Mouse (Mus musculus) layer of hippocampus, postnatal 36 days (tissue): ENCODE data around the gene Psg16. TPM values are rescaled to one million over a fixed set of nuclear protein-coding genes. Genes with fewer than 3 reads are reported as not detected.
A peak's percentile ranks its signal among the peaks of the same experiment; 100 is the strongest.

Experiments
- DNase-seq, 2 experiments: peaks; one replicate each; pipeline ENCODE4 v3.0.0; 2022
- total RNA-seq, 2 experiments: library from RNA; stranded (reverse); gene quantifications; 2 replicates each; pipeline ENCODE4 v1.2.3; 2021

The Psg16 gene
- 1 to 10 TPM; 3.0 to 3.8 TPM for total RNA-seq

DNA sequence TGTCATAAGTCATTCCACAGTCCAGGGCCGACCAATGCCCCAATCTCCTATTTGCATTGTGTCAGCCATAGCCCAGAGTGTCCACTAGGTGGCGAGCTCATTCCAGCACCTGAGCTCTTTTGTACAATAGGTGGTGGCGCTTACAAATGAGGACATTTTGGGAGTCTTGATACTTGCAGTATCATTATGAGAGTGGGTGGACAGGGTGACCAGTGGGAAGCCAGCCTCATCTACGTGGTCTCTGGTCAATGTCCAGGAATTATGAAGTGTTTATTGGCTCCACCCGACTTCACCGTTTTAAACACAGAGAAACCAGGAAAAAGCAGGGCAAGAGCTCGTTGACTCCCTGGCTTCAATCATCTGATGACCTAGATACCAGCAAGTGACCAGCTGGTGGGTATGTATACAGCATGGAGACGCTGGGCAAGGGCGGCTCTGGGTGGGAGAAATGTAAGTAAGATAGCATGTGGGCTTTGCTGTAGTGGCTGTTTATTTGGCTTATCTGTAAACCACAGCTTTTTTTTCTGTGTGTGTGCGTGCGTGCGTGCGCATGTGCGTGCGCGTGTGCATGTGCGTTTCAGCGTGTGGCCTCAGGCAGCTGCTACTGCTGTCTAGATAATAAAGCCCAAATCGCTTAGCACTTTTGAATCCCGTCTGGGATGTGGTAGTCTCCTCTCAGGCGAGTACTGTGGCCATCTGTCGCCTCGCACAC lies at the start of gene Psg16:
Gene Psg16, plus strand, starts transcription at position 137 of the 712 bp plus-strand sequence.
- peak; percentile 51 to 57 for DNase-seq

DNA sequence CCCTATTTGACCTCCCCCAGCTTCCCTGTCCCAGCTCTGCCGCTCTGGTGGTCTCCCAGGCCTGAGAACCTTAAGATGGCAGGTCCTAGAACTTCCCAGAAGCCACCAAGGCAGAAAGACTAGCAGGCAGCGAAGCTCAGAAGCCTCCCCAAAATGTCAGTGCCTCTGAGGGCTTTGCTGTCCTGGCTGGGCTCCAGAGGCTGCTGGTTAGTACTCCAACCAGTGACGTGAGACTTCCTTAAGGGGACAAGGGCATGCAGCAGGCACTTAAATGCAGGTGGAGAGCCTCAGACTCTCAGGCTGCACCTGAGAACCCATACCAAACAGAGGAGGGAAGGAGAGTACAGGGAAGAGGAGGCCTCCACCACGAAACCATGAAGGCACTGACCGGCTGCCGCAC lies 49.7 kb upstream of the Psg16 start:
- DNase-seq, result no peak

DNA sequence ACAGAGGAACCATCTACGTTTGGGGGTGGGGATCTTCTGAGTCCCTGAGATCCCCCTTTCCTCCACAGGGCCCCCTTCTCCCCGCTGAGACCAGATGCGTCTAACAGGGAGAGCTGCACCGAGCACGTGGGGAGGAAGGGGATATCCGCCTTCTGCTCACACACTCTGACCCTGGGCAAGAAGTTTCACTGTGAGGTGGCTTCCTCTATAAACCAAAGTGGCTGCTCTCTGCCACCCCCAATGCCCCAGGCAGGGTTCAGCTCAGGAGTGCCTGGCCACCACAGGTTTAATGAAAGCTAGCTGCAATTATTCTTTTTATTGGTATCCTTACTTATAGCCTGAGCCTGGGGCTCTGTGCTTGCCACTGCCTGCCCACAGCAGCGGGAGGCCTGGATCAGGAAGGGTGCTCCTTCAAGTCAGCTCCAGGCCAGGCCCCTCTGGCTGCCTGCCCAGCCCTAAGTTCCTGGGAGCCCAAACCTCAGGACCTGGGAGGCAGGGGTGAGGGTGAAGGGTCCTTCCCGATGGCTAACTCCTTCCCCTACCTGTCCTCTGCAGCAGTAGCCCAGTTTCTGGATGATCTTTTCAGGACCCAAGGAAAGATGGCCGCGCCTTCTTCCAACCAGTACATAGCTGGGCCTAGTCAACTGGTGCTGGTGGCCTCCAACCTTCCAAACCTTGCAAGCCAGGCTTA lies 48.9 kb upstream of the Psg16 start:
- no peak for DNase-seq

DNA sequence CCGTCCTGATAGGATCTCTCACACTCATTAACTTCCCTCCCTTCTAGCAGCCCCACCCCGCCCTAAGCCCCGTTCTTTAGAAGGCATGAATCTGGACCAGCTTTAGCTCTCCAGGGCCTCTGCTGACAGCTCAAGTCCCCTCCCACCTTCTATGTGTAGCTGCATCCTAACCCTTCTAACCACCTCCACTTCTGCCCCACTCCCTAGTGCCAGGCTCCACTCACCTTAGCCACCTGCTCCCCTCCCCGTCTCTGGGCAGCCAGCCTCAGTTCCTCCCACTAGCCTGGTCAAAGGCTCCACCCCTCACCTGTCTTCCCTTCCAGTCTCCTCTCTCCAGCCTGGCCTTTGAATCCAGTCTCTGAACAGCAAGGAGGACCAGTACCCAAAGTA lies 48.3 kb upstream of the Psg16 start:
- no peak for DNase-seq

DNA sequence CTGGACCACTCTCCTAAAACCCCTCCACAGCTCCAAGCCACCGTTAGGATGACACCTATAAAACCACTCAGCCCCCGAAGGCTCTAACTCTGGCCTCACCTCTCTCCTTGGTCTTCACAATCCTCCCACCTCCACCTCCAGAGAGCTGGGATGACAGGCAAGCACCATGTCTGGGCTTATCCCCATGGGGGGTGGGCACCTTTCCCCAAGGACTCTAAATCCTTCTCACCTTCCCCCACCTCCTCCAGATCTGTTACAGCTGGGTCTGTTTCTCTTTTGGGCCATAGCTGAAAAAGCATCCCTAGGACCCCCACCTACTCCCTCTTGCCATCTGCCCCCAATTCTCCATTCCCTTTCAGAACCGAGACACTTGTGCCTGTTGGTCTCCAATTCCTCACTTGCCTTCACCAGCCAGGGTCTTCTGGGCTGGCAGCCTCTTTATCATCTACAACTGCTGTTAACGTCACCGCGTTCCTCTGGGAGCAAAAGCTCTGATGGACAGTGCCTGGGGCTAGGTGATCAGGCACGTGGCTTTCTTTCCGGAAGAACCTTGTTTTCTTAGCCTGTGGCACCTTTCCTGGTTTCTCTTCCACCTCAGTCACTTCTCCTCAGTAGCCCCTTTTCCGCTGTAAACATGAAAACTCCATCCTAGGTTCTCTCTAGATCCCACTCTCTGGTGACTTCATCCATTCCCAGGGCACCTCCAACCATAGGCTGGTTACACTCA lies 47.8 kb upstream of the Psg16 start:
- DNase-seq, result no peak

DNA sequence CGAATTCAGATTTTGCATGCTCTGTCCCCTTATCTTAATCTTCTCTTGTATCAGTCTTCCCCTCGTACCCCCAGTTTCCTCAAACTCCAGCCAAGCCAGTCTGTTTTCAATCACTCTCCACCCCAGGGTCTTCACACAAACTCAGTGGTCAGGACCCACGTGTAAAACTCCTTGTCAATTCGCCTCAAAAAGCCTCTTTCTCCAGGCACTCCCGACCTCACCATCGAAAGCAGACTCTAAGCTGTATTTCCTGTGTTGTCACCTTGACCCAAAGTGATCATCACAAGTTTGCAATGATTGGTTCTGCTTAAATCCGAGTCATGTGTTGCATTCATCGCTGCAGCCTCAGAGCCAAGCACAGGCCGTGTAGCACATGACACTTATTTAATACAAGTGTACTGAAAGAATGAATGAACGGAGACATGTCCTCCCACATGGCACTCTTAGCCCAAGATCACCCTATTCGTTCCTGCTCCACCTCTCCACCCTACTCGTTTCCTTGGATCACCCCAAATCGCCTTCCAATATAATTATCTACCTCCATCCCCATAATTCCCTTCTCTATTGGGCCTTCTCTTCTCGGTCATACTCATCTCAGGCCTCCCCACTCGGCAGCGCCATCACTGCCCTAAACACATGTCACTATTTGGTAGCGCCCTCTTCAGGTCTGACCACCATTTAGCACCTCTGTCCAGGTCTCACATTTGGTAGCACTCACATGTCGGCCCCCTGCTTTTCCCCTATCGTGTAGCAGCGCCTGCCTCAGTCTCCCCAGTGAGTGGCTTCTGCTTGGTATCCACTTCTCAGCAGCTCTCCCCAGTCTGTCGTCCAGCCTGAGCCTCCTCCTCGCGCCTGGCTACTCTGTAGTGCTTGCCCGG lies 46.9 kb upstream of the Psg16 start:
- no peak for DNase-seq

DNA sequence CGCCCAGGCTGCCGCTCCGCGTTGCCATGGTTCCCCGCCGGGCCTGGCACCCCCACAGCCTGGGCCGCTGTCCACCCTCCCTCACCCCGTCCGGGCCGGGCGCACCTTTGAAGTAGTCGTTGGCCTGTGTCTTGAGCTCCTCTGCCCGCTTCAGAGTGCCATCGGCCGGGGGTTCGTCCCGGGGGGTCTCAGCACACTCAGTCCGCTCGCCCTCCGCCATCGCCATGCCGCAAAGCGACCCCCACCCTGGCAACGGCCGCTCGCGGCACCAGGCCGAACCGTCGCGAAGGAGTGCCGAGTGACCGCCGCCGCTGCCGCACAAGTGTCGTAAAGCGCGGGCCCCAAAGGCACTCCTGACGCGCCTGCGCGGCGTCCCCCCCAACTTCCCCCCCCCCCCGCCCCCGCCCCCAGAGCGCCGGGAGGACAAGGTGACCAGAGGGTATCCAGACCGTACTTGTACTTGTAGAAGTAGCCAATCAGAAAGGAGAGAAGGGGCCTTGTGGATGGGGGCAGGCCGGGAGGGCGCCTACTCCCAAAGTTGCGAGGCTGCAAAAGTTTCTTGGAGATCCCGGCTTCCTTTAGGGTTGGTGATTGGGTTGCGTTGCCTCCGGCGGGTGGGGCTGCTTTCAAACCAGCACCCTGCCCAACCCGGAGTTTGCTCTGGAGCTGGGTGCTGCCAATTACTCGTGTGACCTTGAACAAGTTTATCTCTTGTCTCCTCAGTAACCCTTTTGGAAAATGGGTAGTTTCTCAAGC lies 46.1 kb upstream of the Psg16 start, which contains the start of gene Ppp5c:
Gene Ppp5c, minus strand, starts transcription at position 337 of the 756 bp plus-strand sequence.
- peak; percentile 87 to 88 for DNase-seq

DNA sequence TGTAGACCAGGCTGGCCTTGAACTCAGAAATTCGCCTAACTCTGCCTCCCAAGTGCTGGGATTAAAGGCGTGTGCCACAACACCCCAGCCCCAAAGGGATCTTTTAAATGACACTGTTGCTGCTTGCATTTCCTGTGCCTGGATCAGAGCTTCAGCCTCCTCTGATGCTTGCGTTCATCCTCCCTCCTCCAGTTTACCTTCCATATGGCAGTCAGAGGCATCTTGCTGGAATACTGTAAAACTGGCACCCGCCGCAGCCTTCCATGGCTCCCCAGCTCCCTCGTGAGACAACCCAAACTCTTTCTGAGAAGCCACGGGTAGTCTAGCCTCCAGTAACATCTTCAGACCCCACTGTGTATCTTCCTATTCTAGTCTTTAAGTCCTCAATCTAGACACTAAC lies 44.9 kb upstream of the Psg16 start:
- no peak for DNase-seq

DNA sequence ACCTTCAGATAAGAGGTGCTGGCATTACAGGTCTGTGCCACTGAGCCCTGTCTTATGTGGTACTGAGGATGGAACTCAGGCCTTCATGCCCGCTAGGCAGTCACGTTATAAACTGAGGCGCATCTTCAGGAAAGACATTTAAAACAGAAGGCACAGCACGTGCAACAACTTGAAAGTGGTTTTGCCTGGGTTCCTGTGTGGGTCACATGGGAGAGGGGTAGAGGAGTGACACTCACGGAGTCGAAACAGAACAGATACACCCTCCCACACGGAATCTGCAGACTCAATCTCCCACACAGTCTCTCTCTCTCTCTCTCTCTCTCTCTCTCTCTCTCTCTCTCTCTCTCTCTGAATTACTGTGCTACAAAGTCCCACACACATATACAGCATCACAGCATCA lies 43.6 kb upstream of the Psg16 start:
- DNase-seq, result no peak

DNA sequence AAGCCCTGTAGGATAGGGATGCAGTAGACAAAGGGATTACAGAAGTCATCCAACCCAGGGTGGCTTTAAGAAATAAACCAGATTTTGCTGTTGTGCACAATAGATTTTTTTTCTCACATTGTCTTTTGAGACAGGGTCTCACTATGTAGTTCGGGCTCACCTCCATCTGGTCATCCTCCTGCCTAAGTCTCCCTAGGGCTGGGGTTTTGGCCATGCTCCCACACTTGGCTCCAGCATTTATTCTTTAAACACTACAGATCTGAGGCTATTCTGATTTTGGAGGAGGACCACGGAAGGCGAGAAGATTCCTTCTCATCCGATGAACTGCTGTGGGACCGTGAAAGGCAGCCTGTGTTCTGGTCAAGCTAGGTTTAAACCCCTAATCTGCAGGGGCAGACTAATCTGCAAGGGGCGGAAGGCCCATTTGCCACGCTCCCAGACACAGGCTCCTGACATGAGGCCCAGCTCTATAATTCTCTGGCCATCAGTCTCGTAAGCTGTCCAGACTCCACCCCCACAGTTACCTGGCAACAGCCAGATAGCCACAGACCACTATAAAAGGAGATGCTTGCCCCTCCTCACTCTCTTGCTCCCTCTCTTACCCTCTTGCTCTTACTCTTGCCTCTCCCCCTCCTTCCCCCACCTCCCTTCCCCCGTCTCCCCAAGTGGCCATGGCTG lies 35.7 kb upstream of the Psg16 start:
- no peak for DNase-seq

DNA sequence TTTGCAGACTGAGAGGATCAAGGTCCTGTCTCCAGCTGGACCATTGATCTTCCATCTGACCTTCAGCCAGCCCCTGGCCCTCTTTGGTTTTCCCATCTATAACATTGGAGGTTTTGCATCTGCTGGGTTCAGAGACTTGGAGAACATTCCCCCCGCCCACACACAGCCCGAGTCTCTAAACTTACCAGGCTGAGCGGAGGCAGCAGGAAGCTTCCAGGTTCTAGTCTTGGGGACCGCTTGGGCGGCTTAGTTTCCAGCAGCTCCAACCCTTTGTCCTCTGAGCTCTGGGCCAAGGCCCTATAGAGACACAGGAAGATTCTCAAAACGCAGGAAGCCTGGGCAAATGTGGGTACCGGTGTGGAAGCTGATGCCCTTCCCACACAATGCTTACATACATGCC lies 34.5 kb upstream of the Psg16 start:
- DNase-seq, result no peak

DNA sequence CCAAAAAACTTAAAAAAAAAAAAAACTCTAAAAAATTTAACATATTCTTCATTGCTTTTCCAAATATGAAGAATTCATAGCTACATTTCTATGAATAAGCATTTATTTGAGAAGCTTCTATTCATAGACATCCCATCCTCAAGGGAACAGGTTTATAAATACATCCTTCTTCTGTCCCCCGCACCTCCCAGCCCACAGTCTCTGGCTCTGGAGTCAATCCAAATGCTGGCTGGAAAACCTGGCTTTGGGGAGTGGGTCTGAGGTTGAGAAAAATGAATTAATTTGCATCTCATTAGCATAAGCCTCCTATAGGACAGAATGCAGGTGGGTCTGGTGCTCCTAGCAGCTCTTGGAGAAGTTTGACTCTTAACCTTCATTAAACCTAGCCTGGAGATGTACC lies 28.1 kb upstream of the Psg16 start:
- DNase-seq, result no peak

DNA sequence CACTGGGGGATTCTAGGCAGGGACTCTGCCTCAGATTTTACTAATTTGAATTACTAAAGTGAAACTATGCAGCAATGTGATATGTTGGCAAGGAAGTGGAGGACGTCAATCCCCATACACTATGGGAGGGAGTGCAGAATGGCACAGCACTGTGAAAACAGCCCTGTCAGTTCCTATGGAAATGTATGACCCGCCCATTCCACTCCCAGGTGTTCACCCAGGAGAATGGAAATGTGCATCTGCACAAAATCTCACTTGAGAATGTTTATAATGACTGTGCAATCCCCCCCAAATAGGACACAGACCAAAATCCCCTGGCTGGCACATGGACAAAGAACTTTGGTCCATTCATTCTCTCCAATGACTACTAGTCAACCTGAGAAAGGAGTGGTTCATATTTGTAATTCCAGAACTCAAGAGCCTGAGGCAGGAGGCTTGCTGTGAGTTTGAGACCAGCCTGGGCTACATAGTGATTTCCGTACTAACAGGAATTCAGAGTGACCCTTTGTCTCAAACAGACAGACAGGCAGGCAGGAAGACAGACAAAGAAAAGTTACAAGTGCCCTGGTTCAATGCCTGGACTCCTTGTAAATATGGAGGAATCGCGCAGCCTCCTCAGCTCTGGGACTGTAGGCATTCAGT lies 26.7 kb upstream of the Psg16 start:
- DNase-seq, result no peak

DNA sequence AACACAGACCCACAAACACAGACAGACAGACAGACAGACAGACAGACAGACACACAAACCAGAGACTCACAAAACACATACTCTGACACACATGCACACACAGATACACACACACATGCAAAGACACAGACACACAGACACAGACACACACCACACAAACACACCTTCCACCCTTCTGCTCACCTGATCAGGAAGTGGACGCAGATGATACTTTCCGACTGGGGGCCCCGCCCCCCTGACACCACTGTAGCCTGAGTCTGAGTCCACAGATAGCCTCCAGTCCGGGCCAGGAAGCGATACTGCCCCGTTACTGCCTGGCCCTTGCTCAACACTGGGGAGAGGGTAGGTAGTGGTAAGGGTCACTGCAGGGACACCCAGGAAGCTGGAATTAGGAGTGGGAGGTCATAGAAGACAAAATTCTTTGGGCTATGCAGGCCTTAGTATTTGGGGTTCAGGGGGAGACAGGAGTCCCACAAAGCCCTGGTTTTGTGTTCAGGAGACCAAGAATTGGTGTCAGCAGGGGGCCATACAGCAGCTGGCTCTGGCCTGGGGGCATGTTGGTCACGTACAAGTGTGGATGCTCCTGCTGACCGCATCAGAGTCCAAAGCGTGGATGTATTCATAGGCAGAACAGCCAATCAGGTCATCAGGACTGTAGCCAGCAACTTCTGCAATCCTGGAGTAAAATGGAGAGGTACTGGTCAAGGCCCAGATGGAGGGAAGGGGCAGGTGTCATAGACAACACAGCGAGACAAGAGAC lies 25.2 kb upstream of the Psg16 start:
- no peak for DNase-seq

DNA sequence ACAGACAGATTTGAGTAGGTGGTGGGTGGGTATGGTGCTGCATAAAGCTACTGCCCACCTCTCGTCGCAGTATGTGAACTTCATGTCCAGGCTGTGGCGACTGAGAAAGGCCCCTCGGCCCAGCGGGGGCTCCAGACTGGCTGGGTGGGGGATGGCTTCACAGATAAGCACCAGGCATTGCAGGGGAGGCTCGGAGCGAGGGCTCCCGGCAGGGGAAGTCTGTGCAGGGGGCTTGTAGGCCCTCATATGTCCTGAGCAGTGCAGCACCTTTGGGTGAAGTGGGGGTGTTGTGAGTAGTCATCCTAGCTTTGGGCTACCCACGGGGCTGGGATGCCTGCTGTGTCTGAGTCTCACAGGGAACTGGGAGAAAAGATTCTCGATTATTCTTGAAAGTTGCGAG lies 23.3 kb upstream of the Psg16 start:
- no peak for DNase-seq

DNA sequence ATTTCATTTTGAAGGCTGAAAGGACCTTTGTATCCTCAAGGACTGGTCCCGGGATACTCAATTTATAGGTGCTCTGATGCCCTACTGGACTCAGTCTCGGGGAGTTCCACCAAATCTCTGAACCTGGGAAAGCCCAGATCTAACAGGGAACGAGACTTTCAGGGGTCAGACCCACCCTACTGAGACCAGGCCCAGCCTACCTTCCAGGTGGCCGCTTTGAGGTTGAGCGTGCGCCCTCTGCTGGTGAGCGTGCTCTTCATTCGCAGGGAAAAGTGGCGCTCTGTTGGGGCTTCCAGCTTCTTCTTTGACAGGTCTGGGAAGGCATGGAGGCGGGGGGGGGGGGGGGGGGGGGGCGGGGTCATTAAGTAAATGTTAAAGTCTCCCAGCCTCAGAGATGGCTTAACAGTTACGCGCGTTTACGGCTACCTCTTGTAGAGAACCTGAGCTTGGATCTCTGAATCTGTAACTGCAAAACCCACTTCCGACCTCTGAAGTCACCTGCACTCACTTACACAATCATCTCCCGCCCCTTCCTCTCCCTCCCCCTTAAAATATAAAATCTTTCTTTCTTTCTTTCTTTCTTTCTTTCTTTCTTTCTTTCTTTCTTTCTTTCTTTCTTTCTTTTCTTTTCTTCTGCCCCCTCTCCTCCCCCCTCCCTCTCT lies 22.8 kb upstream of the Psg16 start:
- DNase-seq, result no peak

DNA sequence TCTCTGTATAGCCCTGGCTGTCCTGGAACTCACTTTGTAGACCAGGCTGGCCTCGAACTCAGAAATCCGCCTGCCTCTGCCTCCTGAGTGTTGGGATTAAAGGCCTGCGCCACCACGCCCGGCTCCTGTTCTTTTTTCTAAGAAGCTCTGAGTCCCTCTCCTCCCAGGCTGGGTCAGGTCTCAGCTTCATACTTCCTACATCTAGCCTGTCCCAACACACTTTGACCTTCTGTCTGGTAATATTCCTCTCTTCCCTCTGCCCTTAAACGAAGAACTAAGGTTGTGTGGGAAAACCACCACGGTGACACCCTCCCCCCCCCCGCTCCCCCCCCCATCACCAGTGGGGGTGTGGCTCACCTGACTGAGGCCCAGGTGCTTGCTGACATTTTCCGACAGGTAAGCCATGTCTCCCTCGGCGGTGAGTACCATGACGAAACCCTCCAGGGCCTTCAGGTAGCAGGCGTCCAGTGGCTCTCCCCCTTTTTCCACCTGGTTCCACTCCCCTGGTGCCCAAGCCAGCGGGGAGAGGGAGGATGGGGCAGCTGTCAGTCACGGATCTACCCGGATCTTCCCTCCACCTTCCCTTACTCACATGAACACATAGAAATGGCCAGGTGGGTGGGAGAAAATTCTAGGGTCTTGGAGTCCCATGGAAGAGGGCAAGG lies 19.4 kb upstream of the Psg16 start:
- no peak for DNase-seq

DNA sequence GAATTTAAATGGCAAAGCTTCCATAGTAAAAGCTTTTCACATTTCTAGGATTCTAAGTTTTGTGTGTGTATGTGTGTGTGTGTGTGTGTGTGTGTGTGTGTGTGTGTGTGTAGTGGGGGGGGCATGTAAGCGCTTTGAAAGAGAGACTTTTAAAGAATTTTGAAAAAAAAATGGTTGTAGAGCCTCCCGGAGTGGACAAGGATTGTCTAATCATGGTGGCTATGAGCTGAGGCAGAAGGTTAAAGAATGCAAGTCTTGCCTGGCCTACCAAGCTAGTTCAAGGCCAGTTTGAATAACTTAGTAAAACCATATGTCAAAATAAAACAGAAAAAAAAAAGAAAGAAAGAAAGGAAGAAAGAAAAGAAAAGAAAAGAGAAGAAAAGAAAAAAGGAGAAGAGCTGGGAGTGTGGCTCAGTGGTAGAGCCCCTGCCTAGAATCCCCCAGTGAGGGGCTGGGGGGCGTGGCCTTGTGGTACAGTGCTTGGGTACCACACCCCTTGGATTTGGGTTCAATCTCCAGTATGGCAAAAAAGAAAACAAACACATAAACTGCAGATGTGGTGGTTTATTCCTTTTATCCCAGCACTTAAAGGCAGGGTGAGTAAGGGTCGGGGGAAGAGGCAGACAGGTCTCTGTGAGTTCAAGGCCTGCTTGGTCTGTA lies 18.4 kb upstream of the Psg16 start:
- no peak for DNase-seq
